Mouse (Mus musculus) lung, embryonic 16.5 days (tissue): ENCODE results near the gene Adamts14. TPM values are rescaled to one million over a fixed set of nuclear protein-coding genes. Genes with fewer than 3 reads are reported as not detected.

Experiments used
- ATAC-seq: fragments of 200-750 bp; cut with Nextera tagmentation; 2 replicates; pipeline ENCODE4 v1.8.0; 2017; ENCODE audit warnings: low read depth, mild to moderate bottlenecking, moderate library complexity
- H3K27ac ChIP-seq: fragments of 300-500 bp; sonication (generic); 2 replicates; pipeline ENCODE4 v1.5.1; 2014; ENCODE audit warnings: mild to moderate bottlenecking, control low read depth, low read length
- H3K27me3 ChIP-seq: fragments of 300-500 bp; sonication (generic); 2 replicates; pipeline ENCODE4 v1.6.1; 2014; ENCODE audit warnings: low read depth, low read length, mixed read lengths; ENCODE audit not compliant: control insufficient read depth, insufficient read depth
- H3K36me3 ChIP-seq: fragments of 300-500 bp; sonication (generic); 2 replicates; pipeline ENCODE4 v1.6.1; 2014; ENCODE audit warnings: low read length; ENCODE audit not compliant: control insufficient read depth, insufficient read depth
- H3K4me1 ChIP-seq: fragments of 300-500 bp; sonication (generic); replicated peaks from 2 replicates; pipeline ENCODE4 v1.6.1; 2014; ENCODE audit warnings: low read length, mixed read lengths; ENCODE audit not compliant: control insufficient read depth, insufficient read depth
- H3K4me2 ChIP-seq: fragments of 300-500 bp; sonication (generic); 2 replicates; pipeline ENCODE4 v1.6.1; 2014; ENCODE audit warnings: low read depth, low read length, control low read depth
- H3K4me3 ChIP-seq: fragments of 300-500 bp; sonication (generic); 2 replicates; pipeline ENCODE4 v1.5.1; 2014; ENCODE audit warnings: mild to moderate bottlenecking, low read length, control low read depth
- H3K9ac ChIP-seq: fragments of 300-500 bp; sonication (generic); 2 replicates; pipeline ENCODE4 v1.6.1; 2014; ENCODE audit warnings: low read length, control low read depth
- H3K9me3 ChIP-seq: fragments of 300-500 bp; sonication (generic); 2 replicates; pipeline ENCODE4 v1.6.1; 2016; ENCODE audit warnings: low read length; ENCODE audit not compliant: control insufficient read depth
- WGBS: fragments of 180-500 bp; shearing (Covaris S2); extraction: QIAGEN DNeasy Blood & Tissue Kit; methylation state at CpG from one replicate; pipeline ENCODE4 v1.1.7; 2014; 5-methylcytosine and 5-hydroxymethylcytosine counted together
- polyA plus RNA-seq: library from polyadenylated mRNA; unstranded; fragments of >200 nt; fragmentation: Nextera tagmentation; extraction: Ambion mirVana; gene quantifications from 2 replicates; pipeline ENCODE4 v1.2.1, GENCODE M21; 2015

The Adamts14 gene
- polyA plus RNA-seq, 1 experiment from 2014 or later: 2.6 TPM

DNA sequence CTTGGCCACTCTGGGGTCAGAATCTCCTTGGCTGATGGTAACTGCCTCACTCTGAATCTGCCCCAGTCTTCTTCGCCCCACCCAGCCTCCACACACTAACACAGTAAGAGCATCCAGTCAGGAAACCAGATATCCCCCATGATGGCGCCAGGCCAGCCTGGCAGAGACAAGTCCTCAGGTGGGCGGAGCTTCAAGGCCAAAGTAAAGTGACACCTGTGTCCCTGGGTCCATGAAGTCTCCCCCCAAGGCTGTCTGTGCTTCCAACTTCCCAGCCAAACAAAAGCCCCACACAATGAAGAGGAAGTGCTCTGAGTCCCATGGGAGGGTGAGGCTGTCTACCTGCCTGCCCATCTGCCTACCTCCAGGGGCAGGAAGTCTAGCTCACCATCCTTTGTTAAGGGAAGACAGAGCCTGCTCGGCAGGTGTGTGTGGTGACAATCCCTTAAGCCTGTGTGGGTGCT, 31.2 kb downstream of the Adamts14 start:
- Histone ChIP-seq H3K4me1 (peaks cover 3% of the 10 kb centered on the region; the same call in 1 of the 2 replicates), H3K9ac (no peak overlapping the region), H3K4me2 (no peak overlapping the region), H3K9me3 (no peaks in the 10 kb centered on the region), H3K27ac (no peak overlapping the region), H3K36me3 (no peaks in the 10 kb centered on the region), H3K4me3 (no peak overlapping the region), H3K27me3 (no peaks in the 10 kb centered on the region)
- 39% methylated on average over 4 of the region's 4 CpGs for WGBS
- ATAC-seq: no peak

DNA sequence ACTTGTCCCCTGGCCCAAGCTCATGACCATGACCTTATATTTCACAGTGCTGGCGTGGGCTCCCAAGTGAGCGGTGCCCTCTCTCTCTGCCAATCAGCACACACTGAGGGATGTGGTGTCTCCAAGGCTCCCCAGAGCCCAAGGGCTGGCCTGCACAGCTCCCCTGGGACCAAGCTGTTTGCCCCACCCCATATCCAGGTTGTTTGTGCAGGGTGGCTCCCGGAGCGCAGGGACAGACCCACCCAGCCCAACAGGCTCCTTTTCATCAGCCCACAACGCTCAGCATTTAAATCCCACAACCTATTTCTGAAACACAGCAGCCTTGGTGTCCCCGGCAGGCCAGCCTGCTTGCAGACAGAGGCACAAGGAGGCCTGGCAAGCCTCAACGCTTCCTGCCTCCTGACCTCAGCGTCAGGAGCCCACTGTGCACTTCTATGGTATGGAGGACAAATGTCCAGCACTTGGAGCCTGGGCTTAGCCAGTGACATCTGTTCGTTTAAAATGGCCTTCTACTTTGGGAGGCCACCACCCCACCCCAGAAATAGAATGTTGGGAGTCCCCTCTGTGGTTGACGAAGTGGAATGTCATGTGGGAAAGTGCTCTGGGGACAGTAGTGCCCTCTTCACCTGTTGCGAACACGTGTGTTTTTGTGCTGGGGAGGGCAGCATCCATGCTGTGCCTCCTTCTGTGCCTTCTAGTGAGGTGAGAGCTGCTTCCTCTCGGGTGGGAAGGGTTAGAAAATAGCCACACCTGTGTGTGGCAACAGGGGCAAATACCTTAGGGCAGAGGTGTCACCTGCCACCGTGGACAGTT, 32.9 kb downstream of the Adamts14 start:
- H3K4me1 ChIP-seq: peaks cover 3% of the 10 kb centered on the region; the same call in 1 of the 2 replicates
- no peaks in the 10 kb centered on the region for H3K27me3 ChIP-seq
- H3K4me3 ChIP-seq: no peak overlapping the region
- no peak for ATAC-seq
- no peaks in the 10 kb centered on the region for H3K36me3 ChIP-seq
- H3K4me2 ChIP-seq: no peak overlapping the region
- no peak overlapping the region for H3K9ac ChIP-seq
- 69% methylated on average over 14 of the region's 14 CpGs for WGBS
- H3K27ac ChIP-seq: no peak overlapping the region
- H3K9me3 ChIP-seq: no peaks in the 10 kb centered on the region

DNA sequence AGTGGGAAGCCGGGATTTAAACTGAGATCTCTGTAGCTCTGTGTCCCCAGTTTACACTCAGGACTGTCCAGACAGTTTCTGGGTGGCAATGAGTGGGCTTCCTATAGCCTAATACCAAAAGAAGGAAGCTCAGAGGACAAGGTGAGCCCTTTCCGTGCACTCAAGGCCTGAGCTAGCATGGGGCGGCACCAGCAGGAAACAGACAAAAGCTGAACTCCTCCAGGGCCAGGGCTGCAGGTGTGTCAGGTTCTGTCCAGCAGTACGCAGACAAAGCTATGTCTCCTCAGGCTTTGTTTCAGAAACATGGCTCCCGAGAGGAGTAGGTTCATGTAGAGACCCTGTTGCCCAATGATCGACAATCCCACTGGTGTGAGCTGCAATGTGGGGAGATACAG, 35.9 kb downstream of the Adamts14 start:
- Histone ChIP-seq H3K27ac (no peak overlapping the region), H3K4me3 (no peak overlapping the region), H3K4me2 (no peak overlapping the region), H3K36me3 (no peaks in the 10 kb centered on the region), H3K27me3 (no peaks in the 10 kb centered on the region), H3K4me1 (peaks cover 3% of the 10 kb centered on the region; the same call in 1 of the 2 replicates), H3K9ac (no peak overlapping the region), H3K9me3 (no peaks in the 10 kb centered on the region)
- ATAC-seq: no peak
- WGBS: 74% methylated on average over 6 of the region's 6 CpGs

DNA sequence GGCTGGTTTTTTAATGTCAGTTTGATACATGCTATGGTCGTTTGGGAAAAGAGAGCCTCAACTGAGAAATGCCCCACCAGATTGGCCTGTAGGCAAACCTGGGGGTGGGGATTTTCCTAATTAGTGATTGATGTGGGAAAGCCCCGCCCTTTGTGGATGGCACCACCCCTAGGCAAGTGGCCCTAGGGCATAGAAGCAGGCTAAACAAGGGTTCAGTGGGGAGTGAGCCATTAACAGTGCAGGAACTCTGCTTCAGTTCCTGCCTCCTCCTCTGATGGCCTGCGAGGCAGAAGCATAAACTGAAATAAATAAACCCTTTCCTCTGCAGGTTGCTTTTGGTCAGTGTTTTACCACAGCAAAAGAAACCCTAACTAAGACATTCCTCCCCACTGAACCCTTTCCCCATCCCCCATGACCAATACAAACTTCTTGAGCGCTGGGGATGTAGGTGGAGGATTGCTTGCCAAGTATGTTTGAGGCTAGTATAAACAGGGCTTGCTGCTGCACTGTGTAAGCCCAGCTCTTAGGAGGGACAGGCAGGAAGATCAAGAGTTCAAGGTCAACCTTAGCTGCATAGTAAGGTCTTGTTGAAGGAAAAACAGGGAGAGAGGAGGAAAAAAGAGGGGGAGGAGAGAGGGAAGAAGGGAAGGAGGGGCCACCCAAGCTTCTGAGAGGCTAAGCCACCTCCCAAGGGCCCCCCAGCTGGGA, 36.4 kb downstream of the Adamts14 start:
- Histone ChIP-seq H3K9ac (no peak overlapping the region), H3K27ac (no peak overlapping the region), H3K4me2 (no peak overlapping the region), H3K27me3 (no peaks in the 10 kb centered on the region), H3K4me1 (peaks cover 3% of the 10 kb centered on the region; the same call in 1 of the 2 replicates), H3K36me3 (no peaks in the 10 kb centered on the region), H3K4me3 (no peak overlapping the region), H3K9me3 (no peaks in the 10 kb centered on the region)
- no peak for ATAC-seq
- 36% methylated on average over 4 of the region's 4 CpGs for WGBS

DNA sequence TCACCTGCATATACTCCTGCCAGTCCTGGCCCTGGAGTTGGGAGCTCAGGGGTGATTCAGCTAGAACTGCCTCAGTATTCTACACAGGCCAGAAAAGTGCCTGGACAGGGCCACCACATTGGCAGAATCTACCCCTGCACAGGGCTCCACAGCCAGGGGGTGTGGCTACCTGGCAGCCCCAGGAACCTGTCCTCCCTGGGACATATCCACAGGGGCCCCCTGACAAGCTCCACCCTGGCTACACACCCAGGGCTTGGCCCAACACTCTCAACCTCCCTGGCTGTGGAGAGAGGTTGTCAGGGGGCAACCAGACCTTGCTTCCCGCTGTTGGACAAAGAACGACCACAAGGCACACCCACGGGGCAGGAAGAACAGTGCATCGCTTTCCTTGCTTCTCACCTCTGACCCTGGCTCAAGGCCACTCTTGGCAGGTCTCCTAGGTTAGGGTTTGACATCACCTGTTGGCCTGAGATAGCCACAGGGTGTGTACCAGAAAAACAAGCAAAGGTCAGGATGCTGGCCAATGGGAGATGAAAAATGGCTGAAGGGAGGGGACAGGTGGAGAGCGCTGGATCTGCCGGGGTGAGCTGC, 37.5 kb downstream of the Adamts14 start:
- H3K4me1 ChIP-seq: peaks cover 3% of the 10 kb centered on the region; the same call in 1 of the 2 replicates
- H3K4me3 ChIP-seq: no peak overlapping the region
- H3K27me3 ChIP-seq: no peaks in the 10 kb centered on the region
- H3K36me3 ChIP-seq: no peaks in the 10 kb centered on the region
- 84% methylated on average over 6 of the region's 6 CpGs for WGBS
- H3K4me2 ChIP-seq: no peak overlapping the region
- no peak overlapping the region for H3K9ac ChIP-seq
- ATAC-seq: no peak
- no peak overlapping the region for H3K27ac ChIP-seq
- H3K9me3 ChIP-seq: no peaks in the 10 kb centered on the region

DNA sequence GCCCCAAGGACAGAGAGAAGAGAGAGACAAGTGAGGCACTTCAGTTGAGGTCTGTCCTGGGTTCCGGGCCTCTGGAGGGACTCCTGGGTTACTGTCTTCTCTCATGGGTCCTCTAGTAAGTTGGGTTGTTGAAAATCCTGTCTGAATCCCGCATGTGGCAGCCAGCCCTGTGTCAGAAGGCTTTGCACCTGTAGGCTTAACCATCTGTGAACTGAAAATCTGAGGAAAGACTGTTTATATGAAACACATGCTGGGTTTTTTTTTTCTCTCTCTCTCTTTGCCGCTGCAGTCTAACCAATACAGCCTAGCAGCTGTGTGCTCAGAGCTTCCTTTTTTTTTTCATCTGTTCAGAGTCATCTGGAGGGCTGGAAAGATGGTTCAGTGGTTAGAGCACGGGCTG, 38.9 kb downstream of the Adamts14 start:
- Histone ChIP-seq H3K4me3 (no peak overlapping the region), H3K36me3 (no peaks in the 10 kb centered on the region), H3K27me3 (no peaks in the 10 kb centered on the region), H3K4me2 (no peak overlapping the region), H3K9ac (no peak overlapping the region), H3K9me3 (no peaks in the 10 kb centered on the region), H3K4me1 (peaks cover 3% of the 10 kb centered on the region; the same call in 1 of the 2 replicates), H3K27ac (no peak overlapping the region)
- 56% methylated on average over 4 of the region's 4 CpGs for WGBS
- no peak for ATAC-seq

DNA sequence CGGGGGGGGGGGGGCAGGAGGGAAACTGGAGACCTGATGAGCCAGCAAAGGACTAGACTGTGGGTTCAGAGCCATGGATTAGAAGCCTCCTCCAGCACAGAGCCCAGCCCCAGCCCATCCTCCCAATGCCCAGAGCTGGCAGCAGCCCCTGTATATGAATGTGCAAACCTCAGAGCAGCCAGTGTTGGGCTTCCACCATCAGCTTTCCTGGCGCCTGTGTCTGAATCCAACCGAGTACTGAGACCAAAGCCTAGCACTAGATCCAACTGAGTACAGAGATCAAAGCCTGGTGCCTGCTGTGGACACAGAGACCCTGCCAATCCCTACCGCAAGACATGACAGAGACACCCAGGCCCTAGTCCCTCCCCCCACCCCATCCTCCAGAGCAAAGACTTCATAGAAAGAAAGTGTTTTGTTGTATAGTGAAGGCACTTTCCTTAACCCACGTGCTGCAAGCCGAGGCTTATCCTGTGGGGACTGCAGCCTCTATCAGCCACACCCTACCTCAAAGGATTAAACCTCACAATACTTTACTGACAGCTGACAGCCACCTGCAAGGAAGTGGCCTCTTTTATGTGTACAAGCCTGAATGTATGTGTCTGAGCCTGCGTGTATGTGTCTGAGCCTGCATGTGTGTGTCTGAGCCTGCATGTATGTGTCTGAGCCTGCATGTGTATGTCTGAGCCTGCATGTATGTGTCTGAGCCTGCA, 40.2 kb downstream of the Adamts14 start:
- Histone ChIP-seq H3K9ac (no peak overlapping the region), H3K27me3 (no peaks in the 10 kb centered on the region), H3K4me3 (no peak overlapping the region), H3K4me1 (peaks cover 3% of the 10 kb centered on the region; the same call in 1 of the 2 replicates), H3K9me3 (no peaks in the 10 kb centered on the region), H3K27ac (peak overlapping the region; percentile 18; the same call in 1 of the 2 replicates), H3K4me2 (no peak overlapping the region), H3K36me3 (no peaks in the 10 kb centered on the region)
- 38% methylated on average over 7 of the region's 7 CpGs for WGBS
- ATAC-seq: peak; percentile 74

DNA sequence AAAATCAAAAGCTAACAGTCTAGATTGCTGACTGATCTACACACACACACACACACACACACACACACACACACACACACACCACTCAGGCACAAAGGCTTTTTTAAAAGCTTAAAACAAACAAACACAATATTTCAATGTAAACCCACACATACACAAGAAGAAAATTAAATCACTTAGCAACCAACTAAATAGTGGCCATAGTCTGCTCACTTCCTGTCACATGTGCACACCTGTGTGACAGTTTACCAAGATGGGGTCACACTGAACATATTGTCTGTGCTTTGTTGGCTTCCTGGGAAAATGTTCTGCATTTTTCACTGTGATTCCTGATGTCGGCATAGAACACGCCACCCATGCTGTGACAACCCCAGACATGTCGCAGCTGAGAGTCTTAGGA, 41.5 kb downstream of the Adamts14 start:
- ATAC-seq: no peak
- H3K27ac ChIP-seq: no peak overlapping the region
- no peaks in the 10 kb centered on the region for H3K9me3 ChIP-seq
- no peak overlapping the region for H3K4me2 ChIP-seq
- peaks cover 3% of the 10 kb centered on the region; the same call in 1 of the 2 replicates for H3K4me1 ChIP-seq
- no peak overlapping the region for H3K9ac ChIP-seq
- no peaks in the 10 kb centered on the region for H3K36me3 ChIP-seq
- no peak overlapping the region for H3K4me3 ChIP-seq
- WGBS: 82% methylated on average over 3 of the region's 3 CpGs
- no peaks in the 10 kb centered on the region for H3K27me3 ChIP-seq
